Mouse (Mus musculus): ENCODE data around the gene Stk39.

The Stk39 gene

GRCm38 (mm10) chr2:68241640-68242039 lies 230.4 kb downstream of the Stk39 start:
- in situ Hi-C loops (cut with MboI; ENCODE audit: low pct_unique_long_range_greater_than_20kb in 1 of 2, low sequenced_read_pairs in 2 of 2, unreplicated experiment in 1 of 2) = no loop called here

- in situ Hi-C loops (cut with MboI; ENCODE audit: low pct_unique_long_range_greater_than_20kb in 1 of 2, low sequenced_read_pairs in 2 of 2, unreplicated experiment in 1 of 2) = loop anchor here in 1 of 2 experiments (10.0 kb wide), 1 partner anchor 105 kb away; no protein-coding TSS in a partner anchor
These were observed 232.7 kb downstream of the Stk39 start for GRCm38 (mm10) chr2:68239415-68239814.

- in situ Hi-C loops (cut with MboI; ENCODE audit: low pct_unique_long_range_greater_than_20kb in 1 of 2, low sequenced_read_pairs in 2 of 2, unreplicated experiment in 1 of 2) = loop anchor here in 1 of 2 experiments (10.0 kb wide), 1 partner anchor 112 kb away; no protein-coding TSS in a partner anchor
These were observed 239.1 kb downstream of the Stk39 start for GRCm38 (mm10) chr2:68232929-68233328.

- in situ Hi-C loops (cut with MboI; ENCODE audit: low pct_unique_long_range_greater_than_20kb in 1 of 2, low sequenced_read_pairs in 2 of 2, unreplicated experiment in 1 of 2) = loop anchor here in 1 of 2 experiments (10.0 kb wide), 1 partner anchor 115 kb away; no protein-coding TSS in a partner anchor
These were observed 242.2 kb downstream of the Stk39 start for GRCm38 (mm10) chr2:68229872-68230271.

GRCm38 (mm10) chr2:68229081-68229480 lies 243.0 kb downstream of the Stk39 start:
- in situ Hi-C loops (cut with MboI; ENCODE audit: low pct_unique_long_range_greater_than_20kb in 1 of 2, low sequenced_read_pairs in 2 of 2, unreplicated experiment in 1 of 2) = no loop called here

- in situ Hi-C loops (cut with MboI; ENCODE audit: low pct_unique_long_range_greater_than_20kb in 1 of 2, low sequenced_read_pairs in 2 of 2, unreplicated experiment in 1 of 2) = no loop called here
These were observed 249.7 kb downstream of the Stk39 start for GRCm38 (mm10) chr2:68222227-68222873.

- in situ Hi-C loops (cut with MboI; ENCODE audit: low pct_unique_long_range_greater_than_20kb in 1 of 2, low sequenced_read_pairs in 2 of 2, unreplicated experiment in 1 of 2) = no loop called here
These were observed 250.8 kb downstream of the Stk39 start for GRCm38 (mm10) chr2:68221226-68221625.

GRCm38 (mm10) chr2:68219823-68220222 lies 252.2 kb downstream of the Stk39 start:
- in situ Hi-C loops (cut with MboI; ENCODE audit: low pct_unique_long_range_greater_than_20kb in 1 of 2, low sequenced_read_pairs in 2 of 2, unreplicated experiment in 1 of 2) = loop anchor here in 1 of 2 experiments (10.0 kb wide), 1 partner anchor 125 kb away; no protein-coding TSS in a partner anchor

GRCm38 (mm10) chr2:68215176-68215575 lies 256.9 kb downstream of the Stk39 start:
- in situ Hi-C loops (cut with MboI; ENCODE audit: low pct_unique_long_range_greater_than_20kb in 1 of 2, low sequenced_read_pairs in 2 of 2, unreplicated experiment in 1 of 2) = loop anchor here in 1 of 2 experiments (10.0 kb wide), 1 partner anchor 130 kb away; no protein-coding TSS in a partner anchor

GRCm38 (mm10) chr2:68214400-68214799 lies 257.7 kb downstream of the Stk39 start:
- in situ Hi-C loops (cut with MboI; ENCODE audit: low pct_unique_long_range_greater_than_20kb in 1 of 2, low sequenced_read_pairs in 2 of 2, unreplicated experiment in 1 of 2) = loop anchor here in 1 of 2 experiments (10.0 kb wide), 1 partner anchor 130 kb away; no protein-coding TSS in a partner anchor

- in situ Hi-C loops (cut with MboI; ENCODE audit: low pct_unique_long_range_greater_than_20kb in 1 of 2, low sequenced_read_pairs in 2 of 2, unreplicated experiment in 1 of 2) = loop anchor here in 1 of 2 experiments (10.0 kb wide), 1 partner anchor 133 kb away; no protein-coding TSS in a partner anchor
These were observed 260.6 kb downstream of the Stk39 start for GRCm38 (mm10) chr2:68211443-68211842.

GRCm38 (mm10) chr2:68196245-68196644 lies 275.8 kb downstream of the Stk39 start:
- in situ Hi-C loops (cut with MboI; ENCODE audit: low pct_unique_long_range_greater_than_20kb in 1 of 2, low sequenced_read_pairs in 2 of 2, unreplicated experiment in 1 of 2) = no loop called here

GRCm38 (mm10) chr2:68194444-68194843 lies 277.6 kb downstream of the Stk39 start:
- in situ Hi-C loops (cut with MboI; ENCODE audit: low pct_unique_long_range_greater_than_20kb in 1 of 2, low sequenced_read_pairs in 2 of 2, unreplicated experiment in 1 of 2) = no loop called here

- in situ Hi-C loops (cut with MboI; ENCODE audit: low pct_unique_long_range_greater_than_20kb in 1 of 2, low sequenced_read_pairs in 2 of 2, unreplicated experiment in 1 of 2) = no loop called here
These were observed 278.6 kb downstream of the Stk39 start for GRCm38 (mm10) chr2:68193465-68193837.

GRCm38 (mm10) chr2:68192605-68193464 lies 279.2 kb downstream of the Stk39 start:
- in situ Hi-C loops (cut with MboI; ENCODE audit: low pct_unique_long_range_greater_than_20kb in 1 of 2, low sequenced_read_pairs in 2 of 2, unreplicated experiment in 1 of 2) = no loop called here

- in situ Hi-C loops (cut with MboI; ENCODE audit: low pct_unique_long_range_greater_than_20kb in 1 of 2, low sequenced_read_pairs in 2 of 2, unreplicated experiment in 1 of 2) = no loop called here
These were observed 295.6 kb downstream of the Stk39 start for GRCm38 (mm10) chr2:68176425-68176824.

GRCm38 (mm10) chr2:68171306-68171705 lies 300.8 kb downstream of the Stk39 start:
- in situ Hi-C loops (cut with MboI; ENCODE audit: low pct_unique_long_range_greater_than_20kb in 1 of 2, low sequenced_read_pairs in 2 of 2, unreplicated experiment in 1 of 2) = no loop called here

GRCm38 (mm10) chr2:68162012-68162411 lies 310.1 kb downstream of the Stk39 start:
- in situ Hi-C loops (cut with MboI; ENCODE audit: low pct_unique_long_range_greater_than_20kb in 1 of 2, low sequenced_read_pairs in 2 of 2, unreplicated experiment in 1 of 2) = no loop called here

GRCm38 (mm10) chr2:68160566-68160965 lies 311.5 kb downstream of the Stk39 start:
- in situ Hi-C loops (cut with MboI; ENCODE audit: low pct_unique_long_range_greater_than_20kb in 1 of 2, low sequenced_read_pairs in 2 of 2, unreplicated experiment in 1 of 2) = no loop called here
